Mouse (Mus musculus) forelimb bud, embryonic 11.5 days (tissue): ENCODE data around the gene Lemd1.
"Not testable (repeated sequence)": the region's sequence is repeated elsewhere in the genome, so short reads cannot be mapped to it uniquely, and the experiment has no call there.

Experiments
- DNase-seq: peaks from one replicate; pipeline ENCODE4 v3.0.0-alpha.2; 2012; ENCODE audit warnings: low read depth, low spot score

Lemd1 gene

DNA sequence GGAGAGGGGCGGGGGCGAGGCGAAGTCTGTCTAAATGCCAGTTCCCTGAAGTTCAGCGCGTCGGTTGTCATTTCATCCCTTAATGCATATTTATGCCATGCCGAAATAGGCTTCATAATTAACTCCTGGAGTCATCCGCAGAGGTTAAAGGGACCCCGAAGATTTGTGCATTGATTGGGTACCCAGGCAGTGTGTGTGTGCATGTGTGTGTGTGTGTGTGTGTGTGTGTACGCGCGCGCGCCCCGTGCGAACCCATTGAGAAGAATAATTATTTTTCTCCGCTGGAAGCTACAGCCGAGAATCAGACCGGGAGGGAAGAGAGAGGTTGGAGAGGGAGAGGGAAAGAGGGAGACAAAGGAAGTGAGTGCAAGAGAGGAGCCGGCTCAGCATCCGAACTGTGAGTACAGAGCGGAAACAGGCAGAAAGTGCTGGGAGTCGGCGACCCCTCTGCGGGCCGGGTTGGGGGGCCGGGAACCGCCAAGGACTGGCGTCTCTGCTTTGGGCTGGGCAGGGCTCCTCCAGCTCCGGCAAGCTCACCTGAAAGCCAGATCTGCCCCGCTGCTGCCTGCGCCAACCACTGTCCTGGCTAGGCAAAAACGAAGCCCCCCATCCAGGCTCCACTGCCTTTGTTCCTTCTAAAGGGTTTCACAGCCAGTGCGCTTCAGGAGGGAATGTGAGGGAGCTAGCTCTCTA is at the start of gene Lemd1, which contains the start of gene AC124108.1:
Gene Lemd1 (plus strand): TSS at position 339 of the 693 bp plus-strand sequence.
Gene AC124108.1 (plus strand): TSS at position 365 of the 693 bp plus-strand sequence.
- DNase-seq, result no peak

DNA sequence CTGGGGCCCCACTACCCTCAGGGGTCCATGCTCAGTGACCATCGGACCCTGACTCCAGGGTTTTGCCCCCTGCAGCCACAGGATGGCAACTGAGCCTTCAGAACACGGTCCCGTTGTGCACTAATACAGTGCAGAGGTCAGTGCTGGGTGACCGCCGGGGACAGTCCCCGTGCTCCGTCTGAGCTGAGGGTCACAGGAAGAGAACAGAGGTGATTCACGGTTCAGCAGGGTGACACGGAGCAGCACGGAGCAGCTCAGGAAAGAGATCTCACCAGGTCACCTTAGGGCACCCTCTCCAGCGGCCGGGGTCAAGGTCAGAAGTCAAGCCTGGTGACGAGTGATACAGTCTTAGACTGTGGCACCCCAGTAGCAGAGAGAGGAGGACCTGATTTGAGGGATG is 49.5 kb upstream of the Lemd1 start:
- no peak for DNase-seq

DNA sequence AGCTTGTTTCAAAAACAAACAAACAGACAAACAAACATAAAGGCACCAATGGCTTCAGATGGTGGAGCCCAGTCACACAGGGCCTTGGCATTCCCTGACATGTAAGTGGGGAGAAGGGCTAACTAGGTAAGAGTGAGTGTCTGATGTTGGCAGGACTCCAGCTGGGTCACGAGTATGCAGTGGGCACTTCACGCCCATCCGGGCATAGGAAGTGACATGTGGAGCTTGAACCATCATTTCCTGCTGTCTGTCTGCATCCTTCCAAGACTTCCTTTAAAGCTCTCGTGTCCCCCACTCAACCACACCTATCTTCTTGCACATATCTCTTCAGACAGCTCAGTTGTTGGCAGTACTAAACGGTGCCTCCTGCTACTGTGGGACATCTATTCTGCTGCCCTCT is 48.2 kb upstream of the Lemd1 start:
- no peak for DNase-seq

DNA sequence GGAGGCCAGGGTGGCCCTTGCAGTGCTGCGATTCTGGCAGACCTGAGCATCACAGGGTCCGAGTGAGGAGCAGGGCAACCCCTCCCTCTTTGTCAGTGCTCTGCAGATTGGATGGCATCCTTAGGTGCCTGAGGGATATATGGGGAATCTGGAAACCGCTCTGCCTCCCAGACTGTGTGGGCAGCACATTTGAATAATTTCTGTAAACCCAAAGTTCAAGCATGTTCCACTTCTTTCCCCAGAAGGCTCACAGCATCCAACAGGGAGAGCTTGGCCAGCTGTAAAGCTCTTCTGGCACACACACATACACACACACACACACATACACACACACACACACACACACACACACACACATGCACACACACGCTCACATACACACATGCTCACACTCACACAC is 47.5 kb upstream of the Lemd1 start:
- DNase-seq, result no peak

DNA sequence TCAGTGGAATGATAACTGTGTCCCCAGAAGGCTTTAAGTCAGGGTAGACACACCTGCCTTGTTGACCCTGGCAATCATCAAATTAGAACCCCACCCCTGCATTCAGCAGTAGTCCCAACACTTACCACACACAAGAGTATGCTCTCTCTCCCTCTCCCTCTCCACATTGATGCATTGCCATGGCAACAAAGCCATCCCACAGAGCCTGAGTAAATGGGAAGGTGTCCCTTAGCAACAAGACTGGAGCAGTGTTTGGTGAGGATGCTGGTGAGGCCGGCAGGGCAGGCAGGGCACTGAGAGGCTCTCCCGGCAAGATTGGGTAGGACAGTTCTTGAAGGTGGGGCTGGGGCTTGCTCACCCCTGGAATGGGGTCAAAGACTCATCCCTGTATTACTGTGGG is 47.0 kb upstream of the Lemd1 start:
- DNase-seq, result peak; percentile 39

DNA sequence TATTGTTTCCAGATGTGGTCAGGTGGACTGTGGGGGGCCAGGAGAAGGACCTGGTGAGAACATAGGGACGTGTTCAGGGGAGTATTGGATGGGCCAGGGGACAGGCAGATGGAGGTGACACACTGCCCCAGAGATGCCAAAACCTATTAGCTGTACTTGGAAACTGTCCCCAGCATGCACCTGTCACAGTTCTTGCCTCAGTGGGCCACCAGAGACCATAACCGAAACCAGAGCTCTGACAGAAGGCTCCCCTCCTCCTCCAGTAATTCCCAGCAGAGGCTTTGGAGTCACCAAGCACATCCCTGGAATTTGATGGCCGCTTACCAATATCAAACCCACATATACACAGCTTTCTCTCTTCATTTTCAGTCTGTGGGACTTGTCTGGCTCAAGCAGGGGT is 46.4 kb upstream of the Lemd1 start:
- no peak for DNase-seq

DNA sequence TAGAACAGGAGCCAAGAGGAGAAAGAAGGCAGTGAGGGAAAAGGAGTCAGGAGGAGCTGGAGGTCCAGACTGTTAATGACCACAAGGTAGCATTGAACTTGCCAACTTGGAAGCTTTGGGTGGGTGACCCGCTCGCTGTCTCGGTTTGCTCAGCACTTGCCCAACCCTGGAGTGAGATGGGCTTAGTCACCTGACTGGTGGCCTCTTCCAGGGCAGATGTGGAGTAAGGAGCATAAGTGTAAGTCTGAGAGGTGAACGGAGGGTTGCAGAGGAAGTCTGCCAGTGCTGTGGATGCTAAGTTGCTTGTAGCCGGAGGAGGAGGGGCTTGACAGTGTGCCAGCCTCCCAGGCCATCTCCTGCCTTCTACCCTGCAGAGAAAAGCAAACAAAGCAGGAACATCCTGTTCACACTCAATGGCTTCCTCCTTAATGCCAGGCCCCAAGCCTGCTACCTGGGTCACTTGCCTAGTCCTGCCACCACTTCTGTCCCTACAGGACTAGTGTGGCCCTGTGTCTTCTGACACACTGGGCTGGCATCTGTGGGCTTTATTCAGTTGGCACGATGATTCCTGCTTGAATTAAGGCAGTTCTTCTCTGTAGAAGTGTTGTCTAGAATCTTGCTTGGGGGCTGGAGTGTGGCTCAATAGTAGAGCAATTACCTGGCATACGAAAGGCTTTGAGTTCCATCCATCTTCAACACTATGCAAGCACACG is 45.1 kb upstream of the Lemd1 start:
- no peak for DNase-seq

DNA sequence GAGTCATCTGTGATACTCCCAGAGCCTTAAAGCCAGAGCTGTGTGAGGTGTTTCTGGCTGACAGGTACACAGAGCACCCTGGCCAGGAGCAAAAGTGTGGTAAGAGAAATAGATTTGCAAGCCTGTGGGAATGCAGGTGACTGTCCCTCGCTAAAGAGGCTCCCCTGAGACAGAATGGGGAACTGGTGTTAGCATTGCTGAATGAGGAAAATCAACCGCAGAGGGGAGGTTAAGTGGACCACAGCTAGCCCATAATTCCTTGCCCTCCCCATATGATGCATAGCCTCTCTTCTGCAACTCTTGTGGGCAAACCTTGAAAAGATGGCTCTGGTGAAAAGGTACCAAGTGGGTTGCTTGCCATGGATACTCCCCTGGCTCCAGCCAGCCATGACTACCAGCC is 41.8 kb upstream of the Lemd1 start:
- DNase-seq, result no peak

DNA sequence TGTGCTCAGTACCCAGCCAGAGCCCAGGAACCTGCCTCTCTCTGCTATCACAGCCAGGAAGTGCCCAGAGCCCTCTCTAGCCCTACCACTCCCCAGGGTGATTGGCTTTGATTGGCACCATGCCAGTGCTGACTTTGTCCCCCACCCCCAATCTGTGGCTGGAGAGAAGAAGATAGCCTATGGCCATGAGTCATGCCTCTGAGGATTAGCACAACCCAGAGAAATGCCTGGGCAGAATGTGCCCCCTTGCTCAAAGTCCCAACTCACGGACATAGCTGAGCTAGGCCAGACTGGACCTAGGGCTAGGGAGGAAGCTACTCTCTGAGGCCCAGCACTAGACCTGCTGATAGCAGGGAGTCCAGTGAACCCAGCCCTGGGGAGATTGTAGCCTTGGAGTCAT is 41.1 kb upstream of the Lemd1 start:
- DNase-seq, result no peak

DNA sequence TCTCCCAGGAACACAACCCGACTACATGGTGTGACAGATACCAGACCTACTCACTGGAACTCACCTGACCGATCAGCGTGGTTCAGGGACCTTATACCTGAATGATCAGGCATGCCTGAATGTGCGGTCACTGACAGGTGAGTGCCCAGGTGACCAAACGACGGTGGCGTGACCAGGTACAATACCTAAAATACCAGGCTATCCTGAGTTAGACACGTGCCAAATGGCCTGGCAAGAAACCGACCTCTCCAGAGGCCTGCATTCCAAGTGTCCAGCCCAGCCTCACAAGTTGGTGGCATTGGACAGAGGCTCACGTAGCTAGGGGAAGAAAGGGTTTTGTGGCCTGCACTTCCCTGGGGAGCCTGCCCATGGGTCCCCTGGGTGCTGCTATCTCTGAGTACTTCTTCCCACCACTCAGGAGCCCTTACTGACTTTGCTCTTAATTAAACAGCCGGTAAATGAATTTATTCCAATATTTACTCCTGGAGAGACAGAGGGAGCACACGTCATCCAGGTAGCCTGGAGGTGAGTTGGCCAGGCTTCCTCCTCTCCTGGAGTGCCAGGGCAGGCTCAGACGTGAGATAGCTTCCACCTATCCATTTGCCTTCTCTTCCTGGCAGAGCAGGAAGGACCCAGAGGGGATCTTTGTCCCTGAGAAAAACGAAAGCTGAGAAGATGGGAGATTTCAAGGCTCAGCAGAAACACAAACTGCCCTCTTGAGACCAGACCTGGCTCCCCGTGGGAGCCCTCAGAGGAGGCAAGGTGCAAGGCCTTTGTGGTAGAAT is 40.2 kb upstream of the Lemd1 start:
- DNase-seq, result no peak

DNA sequence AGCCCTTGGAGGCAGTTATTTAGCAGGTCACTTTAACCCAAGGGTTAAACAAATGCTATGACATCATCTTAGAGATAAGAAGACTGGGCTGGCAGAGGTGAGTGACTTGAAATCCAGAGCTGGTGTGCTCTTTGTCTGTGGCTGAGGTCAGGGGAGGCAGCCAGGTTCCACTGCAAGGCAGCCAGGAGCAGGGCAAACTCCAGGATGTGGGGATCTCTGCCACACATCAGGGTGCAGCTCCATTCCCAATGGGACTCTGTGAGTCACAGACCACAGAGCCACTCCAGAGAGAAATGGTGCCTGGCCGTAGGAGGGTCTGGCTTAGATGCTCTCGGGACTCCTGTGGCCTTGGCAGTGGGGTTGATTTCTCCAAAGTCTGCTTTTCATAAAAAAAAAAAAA is 39.3 kb upstream of the Lemd1 start:
- DNase-seq, result no peak

DNA sequence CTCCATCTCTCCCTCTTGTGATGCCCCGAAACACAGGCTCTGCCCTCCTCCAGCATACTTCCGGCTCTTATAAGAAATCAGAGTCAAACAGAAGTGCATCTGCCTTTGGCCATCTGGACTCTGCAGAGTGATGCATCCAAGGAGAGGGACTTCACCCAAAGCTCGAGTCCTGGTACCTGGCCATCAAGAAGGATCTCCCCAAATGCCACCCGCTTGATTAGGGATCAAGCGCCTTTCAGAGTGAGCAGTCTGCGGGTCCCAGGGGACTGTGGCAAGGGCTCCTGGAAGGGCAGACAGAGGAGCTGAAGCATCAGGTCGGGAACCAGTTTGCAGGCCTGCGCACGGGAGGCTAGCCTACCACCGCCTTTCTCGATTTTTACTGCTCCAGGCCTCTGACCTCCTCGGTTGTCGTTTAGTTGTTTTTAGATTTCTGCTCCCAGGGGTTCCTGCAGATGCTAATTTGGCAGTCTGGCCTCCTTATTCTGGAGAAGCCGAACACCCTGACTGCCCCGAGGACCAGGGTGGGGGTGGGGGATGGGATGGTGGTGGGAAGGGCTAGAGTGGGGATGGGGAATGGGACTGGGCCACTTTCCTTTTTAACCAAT is 38.0 kb upstream of the Lemd1 start:
- no peak for DNase-seq

DNA sequence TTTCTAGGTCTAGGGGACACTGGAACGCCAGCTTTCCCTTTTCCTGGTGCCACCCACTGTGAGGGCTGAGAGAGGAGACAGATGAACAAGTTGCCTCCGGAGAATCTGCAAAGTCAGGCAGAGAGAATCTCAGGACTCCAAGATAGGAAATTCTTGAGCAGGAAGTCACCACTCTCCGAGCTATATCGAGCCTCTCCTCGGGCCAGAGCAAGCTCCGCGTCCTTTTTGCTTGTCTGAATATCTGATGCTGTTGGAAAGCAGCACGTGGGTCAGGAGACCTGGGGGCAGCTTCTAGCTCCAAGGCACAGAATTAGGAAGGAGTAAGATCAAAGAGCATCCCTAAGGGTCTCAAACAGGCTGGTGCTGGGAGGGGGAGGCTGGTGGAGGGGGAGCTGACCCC is 37.5 kb upstream of the Lemd1 start:
- no peak for DNase-seq

DNA sequence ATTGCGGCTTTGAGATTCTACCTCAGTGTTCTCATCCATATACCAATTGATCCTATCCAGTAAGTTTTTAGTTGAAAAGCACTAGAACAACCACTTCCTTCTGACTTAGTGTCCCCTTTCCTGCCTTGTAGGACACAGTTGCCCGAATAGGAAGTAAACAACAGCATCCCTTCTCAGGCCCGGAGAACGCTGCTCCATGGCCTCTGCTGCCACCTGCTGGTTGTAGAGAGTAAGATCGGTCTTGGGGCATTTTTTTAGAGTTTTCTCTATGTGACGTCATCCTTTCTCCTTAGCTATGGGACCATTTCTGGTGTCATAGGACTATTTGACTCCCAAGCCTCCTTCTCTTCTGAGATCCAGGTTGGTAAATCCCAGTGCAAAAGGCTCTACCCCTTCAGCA is 35.5 kb upstream of the Lemd1 start:
- DNase-seq, result peak; percentile 89

DNA sequence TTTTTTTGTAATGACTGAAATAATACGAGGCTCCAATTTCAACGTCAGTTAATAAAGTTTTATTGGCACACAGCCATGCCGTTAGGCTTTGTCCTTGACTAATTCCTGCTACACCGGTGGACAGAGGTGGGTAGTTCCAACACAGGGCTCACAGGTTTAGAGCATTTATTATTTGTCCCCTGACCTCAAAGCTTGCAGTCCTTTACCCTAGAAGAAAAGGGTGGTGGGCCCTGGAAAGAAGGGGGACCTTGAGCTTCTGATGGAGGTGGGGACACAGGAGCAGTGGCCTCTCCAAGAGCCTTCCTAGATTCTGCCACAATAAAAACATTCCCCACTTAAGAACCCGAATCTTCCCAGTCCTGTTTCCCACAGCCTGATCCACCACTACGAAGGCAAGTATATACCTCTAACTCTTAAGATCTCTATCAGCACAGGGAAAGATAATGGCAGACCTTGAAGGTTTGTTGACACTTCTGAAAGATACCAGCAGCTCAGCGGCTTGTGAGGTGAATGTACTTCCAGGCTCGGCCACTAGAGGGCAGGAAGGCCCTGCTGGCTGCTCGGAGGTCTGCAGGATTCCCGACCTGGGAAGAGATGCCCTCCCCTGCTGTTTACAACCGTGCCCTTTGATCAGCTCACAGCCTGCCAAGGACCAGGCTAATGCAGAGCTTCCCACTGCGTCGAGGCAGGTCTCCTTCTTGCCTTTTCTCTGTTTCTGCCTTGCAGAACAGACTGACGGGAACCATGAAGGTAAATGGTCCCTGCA is 34.0 kb upstream of the Lemd1 start:
- DNase-seq, result peak; percentile 89

DNA sequence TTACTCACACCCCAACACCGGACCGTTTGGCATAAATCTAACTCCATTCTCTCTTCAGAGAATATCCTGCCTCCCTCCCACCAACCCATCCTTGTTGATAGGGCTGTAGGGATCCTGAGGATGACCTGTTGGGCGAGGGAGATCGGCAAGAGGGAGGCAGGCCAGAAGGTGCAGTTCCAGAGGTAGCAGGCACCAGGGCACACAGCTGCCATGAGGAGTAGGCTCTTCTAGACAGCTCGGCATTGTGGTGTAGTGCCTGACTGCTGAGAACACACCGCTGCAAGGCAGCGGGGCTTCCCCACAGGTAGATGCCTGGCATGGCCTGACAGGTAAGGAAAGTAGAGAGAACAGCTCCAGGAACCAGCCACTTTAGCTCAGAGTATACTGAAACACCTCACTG is 33.4 kb upstream of the Lemd1 start:
- no peak for DNase-seq

DNA sequence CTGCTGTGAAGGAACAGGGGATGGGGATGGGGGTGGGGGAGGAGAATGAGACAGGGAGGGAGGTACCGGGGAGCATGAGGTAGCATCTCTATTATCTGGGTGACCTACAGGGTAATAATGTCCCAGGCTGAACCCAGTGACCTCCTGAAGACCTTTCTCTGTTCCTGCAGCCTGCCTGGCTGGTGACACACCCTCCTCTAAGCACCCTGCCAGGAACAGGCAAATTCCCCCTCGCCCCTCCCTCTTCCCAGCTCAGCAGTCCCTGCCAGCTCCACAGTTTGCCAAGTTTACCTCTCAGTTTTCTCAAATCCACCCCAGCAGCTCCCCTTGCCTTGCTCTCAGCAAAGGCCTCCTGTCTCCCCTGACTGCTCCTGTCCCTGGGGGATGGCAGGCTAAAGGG is 32.5 kb upstream of the Lemd1 start:
- no peak for DNase-seq

DNA sequence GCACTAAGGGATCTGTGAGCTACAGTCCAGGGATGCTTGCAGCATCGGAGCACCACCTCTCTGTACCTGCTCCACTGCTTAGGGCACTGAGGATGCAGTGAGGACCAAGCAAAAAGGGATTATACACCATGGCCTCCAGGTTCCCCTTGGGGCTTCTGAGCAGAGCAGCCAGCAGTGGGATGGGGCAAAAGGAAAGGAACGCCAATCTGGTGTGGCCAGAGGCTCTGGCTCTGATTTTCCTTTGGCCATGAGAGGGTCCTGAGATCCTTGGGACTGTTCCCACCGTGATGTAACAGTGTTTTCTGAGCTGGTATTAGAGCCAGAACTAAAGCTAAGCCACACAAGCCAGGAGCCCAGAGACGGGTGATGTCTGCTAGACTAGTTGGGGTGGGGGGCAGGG is 31.6 kb upstream of the Lemd1 start:
- DNase-seq, result no peak

DNA sequence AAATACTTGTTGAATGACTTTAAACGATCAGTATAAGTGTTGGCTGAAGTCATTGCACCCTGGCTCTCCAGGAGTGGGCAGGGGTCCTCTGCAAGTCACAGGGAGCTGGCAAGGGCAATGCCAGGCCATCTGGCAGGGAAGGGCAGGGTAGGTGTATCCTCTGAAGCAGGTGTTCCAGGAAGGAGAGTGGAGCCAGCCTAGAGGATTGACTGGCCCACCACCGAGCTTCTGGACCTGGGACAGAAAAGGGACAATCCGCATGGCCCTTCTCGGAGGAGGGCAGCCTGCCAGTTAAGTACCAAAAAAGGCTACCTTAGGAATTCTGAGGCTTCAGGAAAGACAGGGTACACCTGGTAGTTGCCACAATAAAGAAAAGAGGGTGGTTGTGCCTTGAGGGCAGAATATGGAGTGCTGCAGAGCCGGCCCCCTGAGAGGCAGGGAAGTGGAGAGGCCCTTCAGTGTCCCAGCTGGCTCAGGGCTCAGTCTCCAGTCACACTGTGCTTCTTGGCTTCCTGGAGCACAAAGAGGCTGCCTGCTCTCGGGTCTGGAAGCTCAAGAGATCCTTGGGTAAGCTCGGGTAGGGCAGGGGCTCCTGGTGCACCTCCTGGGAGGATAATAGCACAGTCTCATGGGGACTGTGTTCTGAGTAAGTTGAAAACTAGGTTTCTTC is 29.9 kb upstream of the Lemd1 start:
- DNase-seq, result no peak

DNA sequence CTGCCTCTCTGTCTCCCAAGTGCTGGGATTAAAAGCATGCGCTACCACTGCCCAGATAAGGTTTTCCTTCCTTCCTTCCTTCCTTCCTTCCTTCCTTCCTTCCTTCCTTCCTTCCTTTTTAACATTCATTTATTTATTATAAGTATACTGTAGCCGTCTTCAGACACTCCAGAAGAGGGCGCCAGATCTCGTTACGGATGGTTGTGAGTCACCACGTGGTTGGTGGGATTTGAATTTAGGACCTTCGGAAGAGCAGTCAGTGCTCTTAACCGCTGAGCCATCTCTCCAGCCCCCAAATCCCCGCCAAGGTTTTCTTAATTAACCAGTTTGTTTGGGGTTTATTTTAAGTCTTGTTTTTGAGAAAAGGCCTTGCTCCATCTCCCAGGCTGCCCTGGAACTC is 28.6 kb upstream of the Lemd1 start:
- DNase-seq, result not testable (repeated sequence)
